Mouse (Mus musculus) embryonic facial prominence, embryonic 11.5 days (tissue): ENCODE results near the gene Fam160a1. TPM values are rescaled to one million over a fixed set of nuclear protein-coding genes. Genes with fewer than 3 reads are reported as not detected.

Experiments
- ATAC-seq: fragments of 200-750 bp; cut with Nextera tagmentation; replicated peaks from 2 replicates; pipeline ENCODE4 v1.8.0; 2017; ENCODE audit warnings: low read depth; ENCODE audit not compliant: insufficient number of reproducible peaks, low FRiP score, low TSS enrichment
- DNase-seq: peaks from one replicate; pipeline ENCODE4 v3.0.0-alpha.2; 2015; ENCODE audit warnings: low spot score
- H3K27ac ChIP-seq: fragments of 300-500 bp; sonication (generic); replicated peaks from 2 replicates; pipeline ENCODE4 v1.5.1; 2014; ENCODE audit warnings: mild to moderate bottlenecking, low read depth, low read length, control low read depth
- H3K27me3 ChIP-seq: fragments of 300-500 bp; sonication (generic); 2 replicates; pipeline ENCODE4 v1.6.1; 2014; ENCODE audit warnings: mild to moderate bottlenecking, low read length, moderate library complexity, mixed read lengths; ENCODE audit not compliant: control insufficient read depth, insufficient read depth
- H3K36me3 ChIP-seq: fragments of 300-500 bp; sonication (generic); replicated peaks from 2 replicates; pipeline ENCODE4 v1.6.1; 2014; ENCODE audit warnings: low read depth, mild to moderate bottlenecking, low read length, moderate library complexity, mixed read lengths; ENCODE audit not compliant: control insufficient read depth, insufficient read depth
- H3K4me1 ChIP-seq: fragments of 300-500 bp; sonication (generic); 2 replicates; pipeline ENCODE4 v1.6.1; 2014; ENCODE audit warnings: low read length, mixed read lengths; ENCODE audit not compliant: control insufficient read depth, insufficient read depth
- H3K4me2 ChIP-seq: fragments of 300-500 bp; sonication (generic); 2 replicates; pipeline ENCODE4 v1.6.1; 2014; ENCODE audit warnings: low read depth, mild to moderate bottlenecking, control low read depth, low read length, moderate library complexity
- H3K4me3 ChIP-seq: fragments of 300-500 bp; sonication (generic); 2 replicates; pipeline ENCODE4 v1.5.1; 2014; ENCODE audit warnings: low read depth, low read length, control low read depth
- H3K9ac ChIP-seq: fragments of 300-500 bp; sonication (generic); replicated peaks from 2 replicates; pipeline ENCODE4 v1.6.1; 2014; ENCODE audit warnings: mild to moderate bottlenecking, control low read depth, low read length
- H3K9me3 ChIP-seq: fragments of 300-500 bp; sonication (generic); replicated peaks from 2 replicates; pipeline ENCODE4 v1.6.1; 2016; ENCODE audit warnings: mild to moderate bottlenecking, low read length, inconsistent platforms, mixed read lengths; ENCODE audit not compliant: control insufficient read depth
- WGBS: fragments of 180-500 bp; shearing (Covaris S2); extraction: QIAGEN DNeasy Blood & Tissue Kit; methylation state at CpG from one replicate; pipeline ENCODE4 v1.1.7; 2014; 5-methylcytosine and 5-hydroxymethylcytosine counted together
- polyA plus RNA-seq: library from polyadenylated mRNA; unstranded; fragments of >200 nt; fragmentation: Nextera tagmentation; extraction: Ambion mirVana; gene quantifications from 2 replicates; pipeline ENCODE4 v1.2.1, GENCODE M21; 2014

Gene Fam160a1
- polyA plus RNA-seq, 1 experiment from 2014 or later: 1.6 TPM

DNA sequence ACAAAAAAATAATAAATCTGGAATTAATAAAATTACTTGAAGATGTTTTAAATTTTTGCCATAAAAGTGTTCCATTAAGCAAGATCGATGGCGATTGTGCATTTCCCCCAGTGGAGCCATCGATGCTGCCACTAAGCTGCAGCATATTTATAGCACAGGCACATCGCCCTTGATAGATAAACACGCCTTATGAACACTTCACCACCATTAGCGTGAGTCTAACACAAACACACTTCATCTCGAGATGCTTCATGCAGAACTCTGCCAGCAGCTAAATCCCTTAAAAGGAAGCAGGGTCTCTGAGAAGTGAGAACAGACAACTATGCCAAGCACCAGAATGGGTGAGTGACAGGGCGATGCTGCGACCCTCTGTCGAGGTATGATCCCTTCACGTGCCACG lies 150.4 kb downstream of the Fam160a1 start:
- Histone ChIP-seq H3K4me2 (no peak overlapping the region), H3K9me3 (no peaks in the 10 kb centered on the region), H3K9ac (no peak overlapping the region), H3K4me3 (no peak overlapping the region), H3K36me3 (no peaks in the 10 kb centered on the region), H3K4me1 (no peaks in the 10 kb centered on the region), H3K27me3 (no peaks in the 10 kb centered on the region), H3K27ac (no peak overlapping the region)
- 82% methylated on average over 12 of the region's 12 CpGs for WGBS
- DNase-seq (no peak), ATAC-seq (no peak)

DNA sequence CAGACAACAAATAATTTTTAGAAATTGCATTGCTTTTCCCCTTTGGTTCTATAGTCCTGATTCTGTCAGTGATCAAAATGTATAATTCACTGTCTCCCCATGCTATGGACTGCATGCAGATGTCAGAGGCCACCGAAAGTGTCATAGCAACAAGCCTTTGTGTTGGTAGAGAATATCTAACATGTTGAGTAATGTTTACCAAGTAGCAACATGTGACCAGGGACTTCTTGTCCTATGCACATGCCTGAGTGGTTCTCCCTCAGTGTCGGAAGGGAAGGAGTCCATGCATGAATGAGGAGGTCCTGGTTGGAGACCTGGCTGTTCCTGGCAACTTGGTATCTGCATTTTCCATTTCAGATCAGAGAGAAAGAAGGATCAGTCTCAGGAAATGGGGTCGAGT lies 150.9 kb downstream of the Fam160a1 start:
- no peaks in the 10 kb centered on the region for H3K36me3 ChIP-seq
- no peak overlapping the region for H3K9ac ChIP-seq
- H3K4me2 ChIP-seq: no peak overlapping the region
- no peak for DNase-seq
- H3K27me3 ChIP-seq: no peaks in the 10 kb centered on the region
- no peak for ATAC-seq
- H3K4me3 ChIP-seq: no peak overlapping the region
- WGBS: 75% methylated on average over 3 of the region's 3 CpGs
- H3K9me3 ChIP-seq: no peaks in the 10 kb centered on the region
- no peak overlapping the region for H3K27ac ChIP-seq
- H3K4me1 ChIP-seq: no peaks in the 10 kb centered on the region

DNA sequence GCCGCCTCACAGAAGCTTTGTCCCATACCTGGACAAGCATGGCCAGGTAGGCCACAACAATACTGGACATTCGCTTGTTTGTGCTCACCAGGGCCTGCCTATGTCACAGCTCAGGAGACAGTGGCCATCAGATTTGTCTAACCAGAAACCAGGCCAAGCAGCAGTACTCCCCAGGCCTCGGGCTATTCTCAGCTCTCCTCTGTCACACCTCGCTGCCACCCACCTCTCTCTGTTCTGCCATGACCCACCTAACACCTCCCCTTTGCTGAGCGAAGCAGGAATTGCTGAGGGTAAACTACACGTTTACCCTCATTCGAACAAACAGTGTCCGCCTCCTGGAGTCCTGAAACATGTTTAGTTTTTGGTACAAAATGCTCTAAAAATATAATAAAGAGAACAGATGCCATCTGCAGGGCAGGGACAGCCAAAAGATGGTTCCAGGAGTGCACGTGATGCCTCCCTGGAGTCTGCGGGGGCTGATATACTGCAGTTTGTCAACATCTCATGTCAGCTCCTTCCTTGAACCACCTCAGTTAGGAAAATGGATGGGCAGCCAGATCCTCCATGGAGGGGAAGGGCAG lies 152.4 kb downstream of the Fam160a1 start:
- 89% methylated on average over 10 of the region's 10 CpGs for WGBS
- Histone ChIP-seq H3K4me1 (no peaks in the 10 kb centered on the region), H3K4me2 (no peak overlapping the region), H3K27me3 (no peaks in the 10 kb centered on the region), H3K36me3 (no peaks in the 10 kb centered on the region), H3K27ac (no peak overlapping the region), H3K9ac (no peak overlapping the region), H3K4me3 (no peak overlapping the region), H3K9me3 (no peaks in the 10 kb centered on the region)
- no peak for DNase-seq
- ATAC-seq: no peak

DNA sequence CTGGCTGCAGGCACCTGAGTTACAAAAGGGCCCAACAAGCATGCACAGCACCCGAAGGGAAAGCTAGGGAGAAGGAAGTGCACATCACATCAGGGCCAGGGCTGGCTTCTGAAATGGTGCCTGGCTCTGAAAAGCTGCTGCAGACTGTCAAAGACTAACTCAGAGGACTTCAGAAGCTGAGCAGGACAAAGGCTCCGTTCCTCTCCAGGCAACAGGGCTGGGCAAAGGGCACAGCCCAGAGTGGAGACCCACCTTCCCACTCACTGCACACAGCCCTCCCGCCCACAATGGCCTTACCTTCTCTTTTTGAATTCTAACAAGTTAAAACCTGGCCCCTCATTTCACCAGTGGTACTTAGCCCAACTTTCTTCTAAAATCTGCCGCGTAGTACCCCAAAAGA lies 153.3 kb downstream of the Fam160a1 start:
- no peaks in the 10 kb centered on the region for H3K4me1 ChIP-seq
- WGBS: 83% methylated on average over 5 of the region's 5 CpGs
- H3K36me3 ChIP-seq: no peaks in the 10 kb centered on the region
- no peaks in the 10 kb centered on the region for H3K9me3 ChIP-seq
- no peak for DNase-seq
- ATAC-seq: no peak
- no peaks in the 10 kb centered on the region for H3K27me3 ChIP-seq
- H3K27ac ChIP-seq: no peak overlapping the region
- H3K4me3 ChIP-seq: no peak overlapping the region
- no peak overlapping the region for H3K4me2 ChIP-seq
- H3K9ac ChIP-seq: no peak overlapping the region

DNA sequence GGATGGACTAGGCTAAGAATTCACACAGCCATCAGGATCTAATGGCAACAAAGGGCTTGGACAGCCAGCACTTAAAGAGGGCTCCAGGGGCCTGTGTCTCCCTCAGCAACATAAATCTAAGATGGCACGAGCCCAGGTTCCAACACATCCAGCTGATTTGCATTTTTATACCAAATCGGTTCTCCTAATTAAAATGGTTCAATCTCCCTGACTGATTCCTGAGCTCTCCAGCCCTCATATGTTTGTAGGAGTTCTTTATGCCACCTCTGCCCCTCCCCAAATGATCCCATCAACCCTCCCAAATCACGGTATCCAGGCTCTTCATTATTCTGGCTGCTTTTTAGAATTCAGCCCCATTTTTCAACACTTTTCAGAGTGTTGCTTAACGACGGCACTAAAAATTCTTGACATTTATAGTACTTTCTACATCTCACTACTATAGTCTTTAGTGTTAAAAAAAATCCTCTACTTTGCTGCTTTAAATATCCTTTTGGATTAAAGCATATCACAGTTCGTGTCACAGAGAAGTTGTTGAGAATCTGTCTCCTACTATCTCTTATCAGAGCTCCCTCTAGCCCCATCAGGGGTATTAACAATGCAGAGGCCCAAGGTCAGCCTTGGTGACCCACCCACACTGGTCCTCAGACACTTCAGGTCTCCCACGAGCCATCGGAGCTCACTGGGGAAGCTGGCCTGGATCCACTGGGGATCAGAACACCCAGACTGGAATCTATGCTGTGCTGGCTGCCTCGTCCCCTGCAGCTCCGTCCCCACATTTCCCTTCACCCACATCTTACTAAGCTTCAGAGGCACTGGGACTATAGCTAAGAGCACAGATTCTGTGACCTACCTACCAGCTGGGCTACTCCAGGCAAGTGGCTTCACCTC lies 154.9 kb downstream of the Fam160a1 start:
- no peaks in the 10 kb centered on the region for H3K9me3 ChIP-seq
- H3K27me3 ChIP-seq: no peaks in the 10 kb centered on the region
- no peak overlapping the region for H3K4me3 ChIP-seq
- no peaks in the 10 kb centered on the region for H3K4me1 ChIP-seq
- DNase-seq (no peak), ATAC-seq (no peak)
- whole genome bisulfite sequencing: 85% methylated on average over 10 of the region's 10 CpGs
- no peaks in the 10 kb centered on the region for H3K36me3 ChIP-seq
- H3K4me2 ChIP-seq: no peak overlapping the region
- no peak overlapping the region for H3K27ac ChIP-seq
- H3K9ac ChIP-seq: no peak overlapping the region

DNA sequence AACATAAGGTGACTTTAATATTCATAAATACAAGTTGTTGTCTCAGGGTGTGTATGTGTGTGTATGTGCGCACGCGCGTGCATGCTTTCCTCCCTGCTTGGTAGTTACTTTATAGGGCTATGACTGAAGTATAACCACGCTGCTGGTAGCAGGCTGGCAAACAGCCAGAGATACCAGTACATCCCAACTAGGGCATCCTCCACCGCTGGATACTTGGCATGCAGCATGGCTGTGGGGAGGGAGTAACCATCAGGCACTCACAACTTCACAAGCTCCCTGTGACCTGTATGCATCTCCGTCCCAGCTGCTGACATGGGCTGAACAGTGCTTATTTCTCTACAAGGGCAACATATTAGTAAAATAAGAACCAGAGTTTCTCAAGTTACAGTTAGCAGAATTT lies 157.4 kb downstream of the Fam160a1 start:
- ATAC-seq (no peak), DNase-seq (no peak)
- no peak overlapping the region for H3K27ac ChIP-seq
- 93% methylated on average over 7 of the region's 7 CpGs for WGBS
- H3K4me1 ChIP-seq: no peaks in the 10 kb centered on the region
- H3K9me3 ChIP-seq: no peaks in the 10 kb centered on the region
- no peaks in the 10 kb centered on the region for H3K36me3 ChIP-seq
- no peak overlapping the region for H3K4me3 ChIP-seq
- H3K9ac ChIP-seq: no peak overlapping the region
- H3K4me2 ChIP-seq: no peak overlapping the region
- H3K27me3 ChIP-seq: no peaks in the 10 kb centered on the region

DNA sequence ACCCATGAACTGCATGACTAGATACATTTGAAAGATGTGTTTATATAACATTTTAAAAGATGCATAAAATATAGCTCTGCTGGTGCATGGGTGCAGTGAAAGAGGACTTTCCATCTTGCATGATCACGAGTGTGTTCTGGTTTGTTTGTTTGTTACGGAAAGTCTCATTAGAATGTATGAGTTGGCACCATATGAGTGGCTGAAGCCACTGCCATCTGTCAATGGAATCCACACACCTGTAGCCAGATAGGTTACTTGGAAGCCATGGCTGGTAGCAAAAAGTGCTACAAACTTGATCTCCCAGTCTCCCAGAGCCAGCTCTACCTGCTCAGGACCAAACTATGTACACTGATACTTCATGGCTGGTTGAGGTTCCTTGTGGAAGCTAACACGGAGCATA lies 161.6 kb downstream of the Fam160a1 start:
- no peaks in the 10 kb centered on the region for H3K9me3 ChIP-seq
- no peaks in the 10 kb centered on the region for H3K4me1 ChIP-seq
- H3K27ac ChIP-seq: no peak overlapping the region
- H3K36me3 ChIP-seq: no peaks in the 10 kb centered on the region
- no peak overlapping the region for H3K4me3 ChIP-seq
- ATAC-seq: no peak
- H3K9ac ChIP-seq: no peak overlapping the region
- no peak for DNase-seq
- H3K27me3 ChIP-seq: no peaks in the 10 kb centered on the region
- no peak overlapping the region for H3K4me2 ChIP-seq
- WGBS: 90% methylated on average over 3 of the region's 3 CpGs
